In genomic region chr1:80633536-80633935, GRCm38 (mm10) we compare ENCODE assay signal across 29 mouse cellular contexts.
DNase-seq lines count a peak whose midpoint lies in the region; ATAC-seq and TF ChIP-seq lines count a peak whose summit lies in the region.
"Had no signal": no experiment of that assay in that cellular context is flagged by ENCODE, and none has a peak within 500 bp of the region (broad histone marks: within the 10 kb centered on the region; RNA-seq: fewer than 3 reads in every experiment).

No protein-coding gene starts in this region.

- DNase-seq in layer of hippocampus, adult 2 months (ENCODE audit: low spot score in 2 of 2) = no peak
- DNase-seq in layer of hippocampus, adult 18-20 months (ENCODE audit: low spot score in 2 of 2) = no peak
- DNase-seq in MEL (ENCODE audit: low read depth, low spot score) = peak; percentile 59
- DNase-seq in liver, postnatal 0 days = no peak
- DNase-seq in spleen, postnatal 36 days (ENCODE audit: low spot score in 2 of 2) = no peak
- no peak for DNase-seq in adrenal gland, postnatal 36 days
- DNase-seq: adrenal gland, adult 8-10 months; adrenal gland, postnatal 25 days; cerebellum, adult 11 months; cerebellum, adult 2 months; cerebellum, adult 9-11 months; cerebellum, postnatal 25 days; embryo, embryonic 11 days; gastrocnemius, postnatal 10 days; gastrocnemius, postnatal 36 days had no signal

- no peak for TF ChIP-seq CTCF in layer of hippocampus, adult 2 months (conservative IDR thresholded peaks at IDR 0.05)
- TF ChIP-seq CTCF in MEL (IDR thresholded peaks at IDR 0.05 in 2 of 3, conservative IDR thresholded peaks at IDR 0.05 in 1 of 3; ENCODE audit: control insufficient read depth in 1 of 3, insufficient read depth in 1 of 3, low read depth in 2 of 3, low read length in 3 of 3, poor library complexity in 1 of 3, severe bottlenecking in 1 of 3) = no peak
- no peak for TF ChIP-seq CTCF in liver, postnatal 0 days (IDR thresholded peaks at IDR 0.05; ENCODE audit: low read depth)

- H3K9me3 ChIP-seq in MEL (replicated peaks; ENCODE audit: insufficient read depth, low read length) = no peaks in the 10 kb centered on the region
- no peaks in the 10 kb centered on the region for H3K9me3 ChIP-seq in liver, postnatal 0 days (ENCODE audit: low read length)
- H3K9me3 ChIP-seq in midbrain, embryonic 13.5 days = no peaks in the 10 kb centered on the region
- H3K9me3 ChIP-seq: embryonic facial prominence, embryonic 10.5 days; embryonic facial prominence, embryonic 13.5 days; forebrain, embryonic 10.5 days; forebrain, embryonic 13.5 days; hindbrain, embryonic 12.5 days; hindbrain, embryonic 15.5 days had no signal

- no peak overlapping the region for H3K4me2 ChIP-seq in liver, postnatal 0 days (ENCODE audit: low read depth, low read length)
- no peak overlapping the region for H3K4me2 ChIP-seq in midbrain, embryonic 13.5 days (replicated peaks)
- H3K4me2 ChIP-seq: embryonic facial prominence, embryonic 13.5 days; forebrain, embryonic 13.5 days; heart, embryonic 11.5 days; hindbrain, embryonic 12.5 days; hindbrain, embryonic 15.5 days had no signal

- TF ChIP-seq RAD21 in MEL (IDR thresholded peaks at IDR 0.05; ENCODE audit: low read depth, low read length) = no peak

- peaks cover 4 to 17% of the 10 kb centered on the region in 2 experiments; a peak in 3 of 4 replicates for H3K4me1 ChIP-seq in MEL (ENCODE audit: control insufficient read depth in 1 of 2, insufficient read depth in 2 of 2, low read length in 2 of 2)
- H3K4me1 ChIP-seq in liver, postnatal 0 days (ENCODE audit: insufficient read depth) = 0 out of 2 replicates have a peak, but pooled peaks cover 5% of the 10 kb centered on the region
- peaks cover 7% of the 10 kb centered on the region; the same call in 1 of the 2 replicates for H3K4me1 ChIP-seq in midbrain, embryonic 13.5 days (replicated peaks)

- H3K79me2 ChIP-seq in MEL (ENCODE audit: control insufficient read depth, insufficient read depth, low read length, poor library complexity) = no peaks in the 10 kb centered on the region

- no peak overlapping the region for H3K4me3 ChIP-seq in layer of hippocampus, adult 2 months
- no peak overlapping the region for H3K4me3 ChIP-seq in MEL (ENCODE audit: control insufficient read depth in 1 of 2, insufficient read depth in 1 of 2, low read depth in 2 of 2, low read length in 2 of 2)
- no peak overlapping the region for H3K4me3 ChIP-seq in liver, postnatal 0 days (ENCODE audit: low read depth, low read length)
- H3K4me3 ChIP-seq in midbrain, embryonic 13.5 days (replicated peaks) = no peak overlapping the region
- H3K4me3 ChIP-seq: embryonic facial prominence, embryonic 10.5 days; embryonic facial prominence, embryonic 13.5 days; erythroblast, embryonic 14.5 days; forebrain, embryonic 10.5 days; forebrain, embryonic 13.5 days; hindbrain, embryonic 12.5 days; hindbrain, embryonic 15.5 days had no signal

- H3K9ac ChIP-seq in MEL (ENCODE audit: control insufficient read depth, low read depth, low read length, poor library complexity, severe bottlenecking) = no peak overlapping the region
- no peak overlapping the region for H3K9ac ChIP-seq in liver, postnatal 0 days (replicated peaks)
- no peak overlapping the region for H3K9ac ChIP-seq in midbrain, embryonic 13.5 days (replicated peaks)
- H3K9ac ChIP-seq: embryonic facial prominence, embryonic 13.5 days; forebrain, embryonic 13.5 days; hindbrain, embryonic 12.5 days; hindbrain, embryonic 15.5 days had no signal

- 63% methylated on average over 4 of the region's 4 CpGs for WGBS in liver, postnatal 0 days (ENCODE audit: insufficient replicate concordance)
- WGBS in midbrain, embryonic 13.5 days = 90% methylated on average over 4 of the region's 4 CpGs

- peaks cover 7 to 21% of the 10 kb centered on the region in 2 experiments for H3K36me3 ChIP-seq in MEL (ENCODE audit: control insufficient read depth in 1 of 2, insufficient read depth in 2 of 2, low read length in 2 of 2)
- peaks cover 3% of the 10 kb centered on the region; the same call in 1 of the 2 replicates for H3K36me3 ChIP-seq in liver, postnatal 0 days (replicated peaks; ENCODE audit: insufficient read depth, low read length)
- no peaks in the 10 kb centered on the region for H3K36me3 ChIP-seq in midbrain, embryonic 13.5 days
- H3K36me3 ChIP-seq: embryonic facial prominence, embryonic 10.5 days; embryonic facial prominence, embryonic 13.5 days; forebrain, embryonic 10.5 days; G1E; hindbrain, embryonic 12.5 days; hindbrain, embryonic 15.5 days had no signal

- H3K27ac ChIP-seq in layer of hippocampus, adult 2 months = 0 out of 2 replicates have a peak overlapping the region, but pooled peaks have one; percentile 5
- H3K27ac ChIP-seq in MEL (ENCODE audit: control insufficient read depth, low read depth, low read length) = peak overlapping the region; percentile 23; the same call in 1 of the 2 replicates
- no peak overlapping the region for H3K27ac ChIP-seq in liver, postnatal 0 days (ENCODE audit: low read depth)
- H3K27ac ChIP-seq in midbrain, embryonic 13.5 days = no peak overlapping the region
- H3K27ac ChIP-seq: embryonic facial prominence, embryonic 10.5 days; embryonic facial prominence, embryonic 13.5 days; forebrain, embryonic 10.5 days; forebrain, embryonic 13.5 days; hindbrain, embryonic 12.5 days; hindbrain, embryonic 15.5 days had no signal

- peak; percentile 63 to 77; a peak in 3 of 4 replicates for TF ChIP-seq EP300 in MEL (IDR thresholded peaks at IDR 0.05; ENCODE audit: low read depth in 1 of 2, low read length in 2 of 2)
- peak; percentile 82 for TF ChIP-seq EP300 in liver, postnatal 0 days (IDR thresholded peaks at IDR 0.05; ENCODE audit: low read depth)

- peak; percentile 35; the same call in 1 of the 2 replicates for ATAC-seq in erythroid progenitor cell, adult 5-6 weeks (replicated peaks; ENCODE audit: low FRiP score, poor library complexity, severe bottlenecking)
- peak; percentile 17; the same call in 1 of the 2 replicates for ATAC-seq in liver, postnatal 0 days
- no peak for ATAC-seq in midbrain, embryonic 13.5 days
- ATAC-seq: activated CD4-positive, CD25-positive, alpha-beta regulatory T cell, adult 4 months; forebrain, embryonic 13.5 days; forebrain, embryonic 16.5 days had no signal

- TF ChIP-seq POLR2A in MEL (IDR thresholded peaks at IDR 0.05; ENCODE audit: control insufficient read depth in 1 of 2, insufficient read depth in 1 of 2, low read depth in 1 of 2, low read length in 2 of 2, poor library complexity in 1 of 2) = no peak

- no peaks in the 10 kb centered on the region for H3K27me3 ChIP-seq in MEL (ENCODE audit: control insufficient read depth in 1 of 2, insufficient read depth in 2 of 2, low read length in 2 of 2)
- H3K27me3 ChIP-seq in liver, postnatal 0 days (ENCODE audit: insufficient read depth, low read length) = no peaks in the 10 kb centered on the region
- H3K27me3 ChIP-seq in midbrain, embryonic 13.5 days = no peaks in the 10 kb centered on the region
- H3K27me3 ChIP-seq: CH12.LX; embryonic facial prominence, embryonic 13.5 days; forebrain, embryonic 13.5 days; hindbrain, embryonic 12.5 days; hindbrain, embryonic 15.5 days had no signal

TF ChIP-seq in MEL, 35 proteins besides CTCF, POLR2A, EP300 and RAD21:
- TF ChIP-seq TBP (IDR thresholded peaks at IDR 0.05; ENCODE audit: low read depth, low read length) (no peak), TAL1 (IDR thresholded peaks at IDR 0.05; ENCODE audit: low read length) (peak; percentile 39; the same call in 1 of the 2 replicates), POLR2AphosphoS2 (IDR thresholded peaks at IDR 0.05; ENCODE audit: low read length) (no peak), GATA1 (IDR thresholded peaks at IDR 0.05; ENCODE audit: low read depth, low read length) (peak; percentile 66), MXI1 (IDR thresholded peaks at IDR 0.05; ENCODE audit: low read depth, low read length) (0 out of 2 replicates have a peak, but pooled peaks have one; percentile 37), TCF12 (IDR thresholded peaks at IDR 0.05; ENCODE audit: low read depth, low read length) (peak; percentile 81), RCOR1 (IDR thresholded peaks at IDR 0.05; ENCODE audit: low read depth, low read length) (0 out of 2 replicates have a peak, but pooled peaks have one; percentile 38), ZMIZ1 (IDR thresholded peaks at IDR 0.05; ENCODE audit: low read depth, low read length) (no peak), SIN3A (IDR thresholded peaks at IDR 0.05; ENCODE audit: low read length) (peak; percentile 55), BHLHE40 (IDR thresholded peaks at IDR 0.05; ENCODE audit: borderline replicate concordance, low read depth, low read length) (peak; percentile 55; the same call in 1 of the 2 replicates), ELF1 (IDR thresholded peaks at IDR 0.05; ENCODE audit: low read depth, low read length) (no peak), MYB (IDR thresholded peaks at IDR 0.05; ENCODE audit: low read depth, low read length) (peak; percentile 66; the same call in 1 of the 2 replicates), ZNF384 (IDR thresholded peaks at IDR 0.05; ENCODE audit: low read depth, low read length) (peak; percentile 61), ETS1 (IDR thresholded peaks at IDR 0.05; ENCODE audit: low read depth, low read length) (peak; percentile 91)

Comparison
In these comparisons a context has a peak if more than half of its experiments do, and no peak if none do; other contexts are left out.
1. H3K27ac ChIP-seq: peak in layer of hippocampus, adult 2 months (single experiment) and MEL (single experiment); none in liver, postnatal 0 days (single experiment) and midbrain, embryonic 13.5 days (single experiment).